Mouse (Mus musculus): ENCODE results near the gene Nppa.
"Not testable (repeated sequence)": the region's sequence is repeated elsewhere in the genome, so short reads cannot be mapped to it uniquely, and the experiment has no call there.

Gene Nppa

GRCm38 (mm10) chr4:148012216-148012615 is 11.7 kb downstream of the Nppa start:
- DNase-seq: no peak

- no peak for DNase-seq
These were observed 14.9 kb downstream of the Nppa start for GRCm38 (mm10) chr4:148015418-148015817.

GRCm38 (mm10) chr4:148016981-148017380 is 16.5 kb downstream of the Nppa start:
- no peak for DNase-seq

- DNase-seq: no peak
These were observed 17.9 kb downstream of the Nppa start for GRCm38 (mm10) chr4:148018410-148018809.

GRCm38 (mm10) chr4:148024003-148024402 is 23.5 kb downstream of the Nppa start:
- DNase-seq: no peak

- DNase-seq: no peak
These were observed 28.8 kb downstream of the Nppa start for GRCm38 (mm10) chr4:148029297-148029696.

- DNase-seq: no peak
These were observed 30.0 kb downstream of the Nppa start for GRCm38 (mm10) chr4:148030506-148030905.

- no peak for DNase-seq
These were observed 33.4 kb downstream of the Nppa start for GRCm38 (mm10) chr4:148033858-148034410.

- DNase-seq: no peak
These were observed 34.9 kb downstream of the Nppa start for GRCm38 (mm10) chr4:148035440-148035839.

GRCm38 (mm10) chr4:148038079-148038599 is 37.6 kb downstream of the Nppa start:
- no peak for DNase-seq

GRCm38 (mm10) chr4:148038600-148039253 is 38.2 kb downstream of the Nppa start, which contains the start of the genes Clcn6 and Mthfr:
Gene Clcn6, minus strand, starts transcription at chr4:148038821.
Gene Mthfr, plus strand, starts transcription at chr4:148039077.
- DNase-seq: peak; percentile 100

GRCm38 (mm10) chr4:148039254-148040028 is 38.9 kb downstream of the Nppa start:
- DNase-seq: no peak

GRCm38 (mm10) chr4:148040029-148040830 is 39.7 kb downstream of the Nppa start:
- no peak for DNase-seq

GRCm38 (mm10) chr4:148040933-148041610 is 40.5 kb downstream of the Nppa start:
- DNase-seq: peak in 1 of 2 experiments; percentile 52

GRCm38 (mm10) chr4:148041611-148042191 is 41.2 kb downstream of the Nppa start:
- DNase-seq: no peak

GRCm38 (mm10) chr4:148043327-148043726 is 42.8 kb downstream of the Nppa start:
- DNase-seq: not testable (repeated sequence)

- DNase-seq: no peak
These were observed 43.6 kb downstream of the Nppa start for GRCm38 (mm10) chr4:148044113-148044512.

- DNase-seq: no peak
These were observed 46.0 kb downstream of the Nppa start for GRCm38 (mm10) chr4:148046450-148047031.

- not testable (repeated sequence) for DNase-seq
These were observed 49.9 kb downstream of the Nppa start for GRCm38 (mm10) chr4:148050396-148050914.

- no peak for DNase-seq
These were observed 50.7 kb downstream of the Nppa start for GRCm38 (mm10) chr4:148051046-148051776.

All from cerebellum, postnatal 36 days (tissue).